Mouse (Mus musculus) cerebellum, adult 8-10 months (tissue): ENCODE data around the gene Cd151.
"Not testable (repeated sequence)": the region's sequence is repeated elsewhere in the genome, so short reads cannot be mapped to it uniquely, and the experiment has no call there.

Experiments used
- DNase-seq: peaks from one replicate; pipeline ENCODE4 v3.0.0; 2022

Gene Cd151

GRCm38 (mm10) chr7:141436523-141436892 lies 30.7 kb upstream of the Cd151 start:
- DNase-seq: peak; percentile 36

GRCm38 (mm10) chr7:141437178-141438120 lies 29.7 kb upstream of the Cd151 start, which contains the start of gene Slc25a22:
Gene Slc25a22, minus strand, starts transcription at chr7:141437892.
- peak; percentile 84 for DNase-seq

GRCm38 (mm10) chr7:141438201-141438968 lies 28.8 kb upstream of the Cd151 start:
- DNase-seq: peak; percentile 84

GRCm38 (mm10) chr7:141439140-141439679 lies 28.0 kb upstream of the Cd151 start:
- DNase-seq: peak; percentile 38

GRCm38 (mm10) chr7:141439811-141440210 lies 27.4 kb upstream of the Cd151 start:
- DNase-seq: peak; percentile 45

- DNase-seq: peak; percentile 75
These were observed 26.6 kb upstream of the Cd151 start for GRCm38 (mm10) chr7:141440613-141441012.

GRCm38 (mm10) chr7:141441460-141441859 lies 25.7 kb upstream of the Cd151 start:
- DNase-seq: peak; percentile 33

GRCm38 (mm10) chr7:141442199-141442598 lies 25.0 kb upstream of the Cd151 start:
- no peak for DNase-seq

GRCm38 (mm10) chr7:141443081-141443821 lies 23.9 kb upstream of the Cd151 start:
- DNase-seq: peak; percentile 38

GRCm38 (mm10) chr7:141443828-141444237 lies 23.4 kb upstream of the Cd151 start, which contains the start of gene Pidd1:
Gene Pidd1, minus strand, starts transcription at chr7:141444025.
- no peak for DNase-seq

GRCm38 (mm10) chr7:141446374-141446773 lies 20.8 kb upstream of the Cd151 start:
- not testable (repeated sequence) for DNase-seq

GRCm38 (mm10) chr7:141447110-141447991 lies 19.8 kb upstream of the Cd151 start, which contains the start of gene Rplp2:
Gene Rplp2, plus strand, starts transcription at chr7:141447370.
- peak; percentile 94 for DNase-seq

GRCm38 (mm10) chr7:141451928-141452327 lies 15.3 kb upstream of the Cd151 start:
- DNase-seq: no peak

- DNase-seq: no peak
These were observed 13.6 kb upstream of the Cd151 start for GRCm38 (mm10) chr7:141453636-141454035.

- peak; percentile 88 for DNase-seq
These were observed 12.1 kb upstream of the Cd151 start, which contains the start of gene Pnpla2 for GRCm38 (mm10) chr7:141454967-141455551. Gene Pnpla2, plus strand, starts transcription at chr7:141455198.

GRCm38 (mm10) chr7:141455610-141456314 lies 11.4 kb upstream of the Cd151 start:
- peak; percentile 70 for DNase-seq

GRCm38 (mm10) chr7:141456739-141457138 lies 10.5 kb upstream of the Cd151 start:
- DNase-seq: peak; percentile 37

- peak; percentile 41 for DNase-seq
These were observed 10.0 kb upstream of the Cd151 start for GRCm38 (mm10) chr7:141457236-141457635.

- peak; percentile 64 for DNase-seq
These were observed 9.1 kb upstream of the Cd151 start for GRCm38 (mm10) chr7:141457986-141458660.

GRCm38 (mm10) chr7:141458661-141459060 lies 8.5 kb upstream of the Cd151 start:
- peak; percentile 54 for DNase-seq
